ENCODE assay signal across 8 mouse cellular contexts in the genomic region with DNA sequence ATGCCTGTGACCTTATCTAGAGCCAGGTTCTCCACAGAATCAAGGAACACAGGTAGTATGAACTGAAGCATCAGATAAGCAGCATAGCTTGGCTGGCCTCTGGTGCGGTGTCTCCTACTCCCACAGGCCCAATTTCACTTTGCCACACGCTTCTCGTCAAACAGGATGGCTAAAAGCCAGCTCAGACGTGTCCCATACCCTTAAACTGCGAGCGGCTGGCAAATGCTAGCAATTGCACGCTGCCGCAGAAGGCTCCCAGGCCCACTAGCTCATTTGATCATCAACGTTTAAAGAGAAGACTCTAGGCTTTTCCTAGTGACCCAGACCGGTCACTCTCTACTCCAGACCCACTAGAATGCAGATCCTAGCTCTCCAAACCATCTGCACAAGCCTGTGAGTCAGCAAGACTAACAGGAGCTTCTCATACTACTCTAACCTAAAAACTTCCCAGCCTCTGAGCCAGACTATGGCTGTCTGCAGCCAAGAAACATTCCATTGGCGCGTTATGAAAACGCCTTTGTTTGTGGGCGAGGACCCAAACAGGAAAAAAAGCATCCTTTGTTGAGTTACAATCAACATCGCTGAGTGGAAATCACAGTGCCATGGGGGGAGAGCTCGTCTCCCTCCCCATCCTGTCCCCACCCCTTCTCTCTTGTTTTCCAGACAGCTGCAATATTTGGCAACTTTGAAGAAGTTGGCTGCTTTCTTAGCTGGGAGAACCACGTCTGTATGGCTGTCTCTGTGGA. TPM values are rescaled to one million over a fixed set of nuclear protein-coding genes. Genes with fewer than 3 reads are reported as not detected.
DNase-seq lines count a peak whose midpoint lies in the region; ATAC-seq and TF ChIP-seq lines count a peak whose summit lies in the region.
"Had no signal": no experiment of that assay in that cellular context is flagged by ENCODE, and none has a peak within 500 bp of the region (broad histone marks: within the 10 kb centered on the region; RNA-seq: fewer than 3 reads in every experiment).

No protein-coding gene starts in this region.

- DNase-seq in neural tube, embryonic 10.5 days (ENCODE audit: extremely low spot score, low spot score): no peak
- peak; percentile 70 for DNase-seq in forebrain, postnatal 0 days
- peak; percentile 69 to 76 for DNase-seq in heart, postnatal 36 days
- peak; percentile 32 to 56 for DNase-seq in left cerebral cortex, adult 18-20 months (ENCODE audit: low spot score in 2 of 2)
- DNase-seq in natural killer cell, adult 2 months (ENCODE audit: low spot score in 2 of 2): no peak

- 0 out of 2 replicates have a peak overlapping the region, but pooled peaks have one; percentile 14 for H3K27ac ChIP-seq in neural tube, embryonic 13.5 days (replicated peaks)
- H3K27ac ChIP-seq in forebrain, postnatal 0 days (ENCODE audit: low read depth, low read length): peak overlapping the region; percentile 74
- H3K27ac ChIP-seq in stomach, embryonic 14.5 days (ENCODE audit: low read length): peak overlapping the region; percentile 3; the same call in 1 of the 2 replicates

- peaks cover 21% of the 10 kb centered on the region for H3K4me1 ChIP-seq in neural tube, embryonic 13.5 days (replicated peaks)
- H3K4me1 ChIP-seq in forebrain, postnatal 0 days (ENCODE audit: insufficient read depth): peaks cover 9% of the 10 kb centered on the region; the same call in 1 of the 2 replicates
- peaks cover 27% of the 10 kb centered on the region for H3K4me1 ChIP-seq in stomach, embryonic 14.5 days (ENCODE audit: control insufficient read depth, insufficient read depth, low read length)

- no peaks in the 10 kb centered on the region for H3K36me3 ChIP-seq in neural tube, embryonic 13.5 days
- H3K36me3 ChIP-seq in forebrain, postnatal 0 days (ENCODE audit: insufficient read depth): no peaks in the 10 kb centered on the region
- H3K36me3 ChIP-seq in stomach, embryonic 14.5 days (ENCODE audit: control insufficient read depth, insufficient read depth, low read length): no peaks in the 10 kb centered on the region

- H3K9ac ChIP-seq in neural tube, embryonic 13.5 days: no peak overlapping the region
- H3K9ac ChIP-seq in forebrain, postnatal 0 days: no peak overlapping the region
- H3K9ac ChIP-seq in stomach, embryonic 14.5 days (replicated peaks; ENCODE audit: low read depth, low read length): no peak overlapping the region

- no peaks in the 10 kb centered on the region for H3K9me3 ChIP-seq in neural tube, embryonic 13.5 days
- no peaks in the 10 kb centered on the region for H3K9me3 ChIP-seq in forebrain, postnatal 0 days (ENCODE audit: low read length)
- no peaks in the 10 kb centered on the region for H3K9me3 ChIP-seq in stomach, embryonic 14.5 days (ENCODE audit: control insufficient read depth, low read depth, low read length)

- H3K27me3 ChIP-seq in neural tube, embryonic 13.5 days: no peaks in the 10 kb centered on the region; the same call in 1 of the 2 replicates
- H3K27me3 ChIP-seq in forebrain, postnatal 0 days (ENCODE audit: insufficient read depth, low read length): no peaks in the 10 kb centered on the region
- H3K27me3 ChIP-seq in stomach, embryonic 14.5 days (ENCODE audit: control insufficient read depth, insufficient read depth, low read length): no peaks in the 10 kb centered on the region

- H3K4me3 ChIP-seq in neural tube, embryonic 13.5 days: no peak overlapping the region
- no peak overlapping the region for H3K4me3 ChIP-seq in forebrain, postnatal 0 days (ENCODE audit: low read depth, low read length)
- no peak overlapping the region for H3K4me3 ChIP-seq in stomach, embryonic 14.5 days (ENCODE audit: low read depth, low read length)

- no peak overlapping the region for H3K4me2 ChIP-seq in neural tube, embryonic 13.5 days
- no peak overlapping the region for H3K4me2 ChIP-seq in forebrain, postnatal 0 days (ENCODE audit: low read depth)
- H3K4me2 ChIP-seq in stomach, embryonic 14.5 days (replicated peaks; ENCODE audit: low read depth, low read length): no peak overlapping the region

- TF ChIP-seq CTCF in forebrain, postnatal 0 days (IDR thresholded peaks at IDR 0.05; ENCODE audit: low read depth): no peak

- intact Hi-C loops in heart, postnatal 36 days (cut with DNase I): loop anchor here (2.0 kb wide), 1 partner anchor 22 kb away; a partner anchor contains a TSS

- ATAC-seq in neural tube, embryonic 13.5 days (ENCODE audit: low read depth): no peak
- peak; percentile 64 for ATAC-seq in forebrain, postnatal 0 days
- no peak for ATAC-seq in stomach, embryonic 14.5 days (ENCODE audit: insufficient number of reproducible peaks, insufficient read depth, low FRiP score, low read depth)

- WGBS in neural tube, embryonic 13.5 days: 54% methylated on average over 17 of the region's 17 CpGs
- 32% methylated on average over 17 of the region's 17 CpGs for WGBS in forebrain, postnatal 0 days
- WGBS in stomach, embryonic 14.5 days: 61% methylated on average over 17 of the region's 17 CpGs

RNA-seq across cellular contexts. Expression of a gene that starts 3.5 kb away (rescaled TPM):
- polyA plus RNA-seq in neural tube, embryonic 13.5 days (2015; fragmentation: Nextera tagmentation; extraction: Ambion mirVana): 1.5 and 3.5 TPM in 2 replicates
- 2.1 and 3.1 TPM in 2 replicates for total RNA-seq in forebrain, postnatal 0 days (2014; rRNA removed)
- polyA plus RNA-seq in forebrain, postnatal 0 days (2015; fragmentation: Nextera tagmentation; extraction: Ambion mirVana): 1.8 and 1.9 TPM in 2 replicates
- 10 to 100 TPM; 25.6 to 25.8 TPM for total RNA-seq in heart, postnatal 36 days (2021)
- total RNA-seq in left cerebral cortex, adult 18-20 months (2021): 10 to 100 TPM; 36.4 to 40.9 TPM
- polyA plus RNA-seq in stomach, embryonic 14.5 days (2014; fragmentation: Nextera tagmentation; extraction: Ambion mirVana): 5.9 and 10.4 TPM in 2 replicates

RNA-seq across cellular contexts. Expression of a gene that starts 17.3 kb away (rescaled TPM):
- polyA plus RNA-seq in neural tube, embryonic 13.5 days (2015; fragmentation: Nextera tagmentation; extraction: Ambion mirVana): not detected in 2 replicates
- total RNA-seq in forebrain, postnatal 0 days (2014; rRNA removed): not detected in 2 replicates
- not detected in 2 replicates for polyA plus RNA-seq in forebrain, postnatal 0 days (2015; fragmentation: Nextera tagmentation; extraction: Ambion mirVana)
- total RNA-seq in heart, postnatal 36 days (2021): under 1 TPM; 0.22 to 0.36 TPM
- under 1 TPM in 1 of 2 experiments, not detected in 1; 0.35 TPM for total RNA-seq in left cerebral cortex, adult 18-20 months (2021)
- polyA plus RNA-seq in stomach, embryonic 14.5 days (2014; fragmentation: Nextera tagmentation; extraction: Ambion mirVana): not detected in 2 replicates
- polyA plus RNA-seq: limb, embryonic 11.5 days had no signal

RNA-seq across cellular contexts. Expression of a gene that starts 22.4 kb away (rescaled TPM):
- 343 and 383 TPM in 2 replicates for polyA plus RNA-seq in neural tube, embryonic 13.5 days (2015; fragmentation: Nextera tagmentation; extraction: Ambion mirVana)
- total RNA-seq in forebrain, postnatal 0 days (2014; rRNA removed): 271 and 465 TPM in 2 replicates
- polyA plus RNA-seq in forebrain, postnatal 0 days (2015; fragmentation: Nextera tagmentation; extraction: Ambion mirVana): 416 and 528 TPM in 2 replicates
- 100 to 1,000 TPM; 702 to 740 TPM for total RNA-seq in heart, postnatal 36 days (2021)
- 100 to 1,000 TPM; 195 to 198 TPM for total RNA-seq in left cerebral cortex, adult 18-20 months (2021)
- 393 and 403 TPM in 2 replicates for polyA plus RNA-seq in stomach, embryonic 14.5 days (2014; fragmentation: Nextera tagmentation; extraction: Ambion mirVana)

RNA-seq across cellular contexts. Expression of a gene that starts 30.4 kb away (rescaled TPM):
- not detected in 2 replicates for polyA plus RNA-seq in neural tube, embryonic 13.5 days (2015; fragmentation: Nextera tagmentation; extraction: Ambion mirVana)
- not detected in 2 replicates for total RNA-seq in forebrain, postnatal 0 days (2014; rRNA removed)
- not detected in 2 replicates for polyA plus RNA-seq in forebrain, postnatal 0 days (2015; fragmentation: Nextera tagmentation; extraction: Ambion mirVana)
- not detected for total RNA-seq in heart, postnatal 36 days (2021)
- total RNA-seq in left cerebral cortex, adult 18-20 months (2021): under 1 TPM in 1 of 2 experiments, not detected in 1; 0.46 TPM
- polyA plus RNA-seq in stomach, embryonic 14.5 days (2014; fragmentation: Nextera tagmentation; extraction: Ambion mirVana): not detected in 2 replicates
- polyA plus RNA-seq: limb, embryonic 11.5 days had no signal

RNA-seq across cellular contexts. Expression of a gene that starts 37.8 kb away (rescaled TPM):
- polyA plus RNA-seq in neural tube, embryonic 13.5 days (2015; fragmentation: Nextera tagmentation; extraction: Ambion mirVana): 383 and 401 TPM in 2 replicates
- total RNA-seq in forebrain, postnatal 0 days (2014; rRNA removed): 167 and 208 TPM in 2 replicates
- 337 and 359 TPM in 2 replicates for polyA plus RNA-seq in forebrain, postnatal 0 days (2015; fragmentation: Nextera tagmentation; extraction: Ambion mirVana)
- 100 to 1,000 TPM; 192 to 202 TPM for total RNA-seq in heart, postnatal 36 days (2021)
- total RNA-seq in left cerebral cortex, adult 18-20 months (2021): 100 to 1,000 TPM; 140 to 146 TPM
- polyA plus RNA-seq in stomach, embryonic 14.5 days (2014; fragmentation: Nextera tagmentation; extraction: Ambion mirVana): 251 and 266 TPM in 2 replicates

Comparison
In these comparisons a context has a peak if more than half of its experiments do, and no peak if none do; other contexts are left out.
1. H3K27ac ChIP-seq: peak in every context shown above with its lines; median percentile 74 in forebrain, postnatal 0 days; 14 in neural tube, embryonic 13.5 days; 3 in stomach, embryonic 14.5 days.
2. DNase-seq: peak in forebrain, postnatal 0 days (single experiment), heart, postnatal 36 days (2 of 2) and left cerebral cortex, adult 18-20 months (2 of 2); none in neural tube, embryonic 10.5 days (single experiment) and natural killer cell, adult 2 months (0 of 2).